Mouse (Mus musculus) small intestine, adult 2 months (tissue): ENCODE measurements at regions not wholly inside any gene's neighbourhood (a gene's known extent, or its start where the extent isn't known, plus 50 kb on each side); places are given as distances from the start of the nearest gene placed in this dataset.

Experiments used
- CTCF ChIP-seq: fragments of 200-500 bp; IDR thresholded peaks from 2 replicates; pipeline ENCODE4 v1.5.1; 2012; ENCODE audit warnings: low read depth, mild to moderate bottlenecking, control low read depth, inconsistent platforms, low read length, moderate library complexity, mixed read lengths; ENCODE audit not compliant: insufficient replicate concordance, insufficient read length; ENCODE audit errors: extremely low read depth
- POLR2A ChIP-seq: fragments of 200-500 bp; IDR thresholded peaks from 2 replicates; pipeline ENCODE4 v1.6.1; 2012; ENCODE audit warnings: low read depth, mild to moderate bottlenecking, control low read depth, inconsistent platforms, low read length, moderate library complexity

DNA sequence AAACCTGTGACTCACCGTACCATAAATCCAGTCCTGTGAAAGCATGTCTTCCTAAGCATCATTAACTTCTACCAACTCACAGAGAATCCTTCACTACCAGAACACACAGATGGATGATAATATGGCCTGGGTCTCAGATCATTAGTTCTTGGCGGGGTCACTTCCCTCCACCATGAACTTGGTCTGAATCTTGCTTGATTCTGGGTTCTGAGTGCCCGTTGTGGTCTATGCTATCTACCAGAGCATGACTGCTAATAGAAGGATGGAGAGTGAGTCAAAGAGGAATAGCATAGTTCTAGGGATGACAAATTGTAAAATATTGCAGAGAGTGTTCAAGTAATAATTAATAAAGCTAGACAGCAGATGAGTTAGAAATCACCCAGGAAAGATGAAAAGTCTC is 221.3 kb upstream of the Mki67 start:
- TF ChIP-seq CTCF (no peak), POLR2A (no peak)
